Mouse (Mus musculus) midbrain, embryonic 16.5 days (tissue): Measurements from ENCODE around the gene Sema4c. TPM values are rescaled to one million over a fixed set of nuclear protein-coding genes. Genes with fewer than 3 reads are reported as not detected.

Experiments used
- ATAC-seq: fragments of 200-750 bp; cut with Nextera tagmentation; 2 replicates; pipeline ENCODE4 v1.8.0; 2017; ENCODE audit warnings: moderate TSS enrichment
- H3K27ac ChIP-seq: fragments of 300-500 bp; sonication (generic); 2 replicates; pipeline ENCODE4 v1.5.1; 2014; ENCODE audit warnings: mild to moderate bottlenecking, low read length, mixed read lengths
- H3K27me3 ChIP-seq: fragments of 300-500 bp; sonication (generic); 2 replicates; pipeline ENCODE4 v1.6.1; 2014; ENCODE audit warnings: low read depth, low read length, mixed read lengths; ENCODE audit not compliant: control insufficient read depth, insufficient read depth
- H3K36me3 ChIP-seq: fragments of 300-500 bp; sonication (generic); 2 replicates; pipeline ENCODE4 v1.6.1; 2014; ENCODE audit warnings: mild to moderate bottlenecking, low read length, moderate library complexity, mixed read lengths; ENCODE audit not compliant: control insufficient read depth, insufficient read depth
- H3K4me1 ChIP-seq: fragments of 300-500 bp; sonication (generic); 2 replicates; pipeline ENCODE4 v1.6.1; 2014; ENCODE audit warnings: mild to moderate bottlenecking, low read length, mixed read lengths; ENCODE audit not compliant: control insufficient read depth, insufficient read depth
- H3K4me2 ChIP-seq: fragments of 300-500 bp; sonication (generic); 2 replicates; pipeline ENCODE4 v1.6.1; 2014; ENCODE audit warnings: mild to moderate bottlenecking, low read length, mixed read lengths
- H3K4me3 ChIP-seq: fragments of 300-500 bp; sonication (generic); 2 replicates; pipeline ENCODE4 v1.5.1; 2014; ENCODE audit warnings: low read depth, mild to moderate bottlenecking, low read length, moderate library complexity, mixed read lengths
- H3K9ac ChIP-seq: fragments of 300-500 bp; sonication (generic); 2 replicates; pipeline ENCODE4 v1.6.1; 2014; ENCODE audit warnings: low read depth, low read length, mixed read lengths
- H3K9me3 ChIP-seq: fragments of 300-500 bp; sonication (generic); replicated peaks from 2 replicates; pipeline ENCODE4 v1.6.1; 2014; ENCODE audit warnings: mild to moderate bottlenecking, low read length, mixed read lengths; ENCODE audit not compliant: control insufficient read depth, poor library complexity, severe bottlenecking
- WGBS: fragments of 180-500 bp; shearing (Covaris S2); extraction: QIAGEN DNeasy Blood & Tissue Kit; methylation state at CpG from one replicate; pipeline ENCODE4 v1.1.7; 2014; 5-methylcytosine and 5-hydroxymethylcytosine counted together
- polyA plus RNA-seq: library from polyadenylated mRNA; unstranded; fragments of >200 nt; fragmentation: Nextera tagmentation; extraction: Ambion mirVana; gene quantifications from 2 replicates; pipeline ENCODE4 v1.2.1, GENCODE M21; 2015

Gene Sema4c
- polyA plus RNA-seq = 24.4 and 27.0 TPM in 2 replicates

GRCm38 (mm10) chr1:36558031-36558993, at the start of gene Sema4c:
TSS of gene Sema4c (minus strand) at chr1:36558349.
- Histone ChIP-seq H3K4me1 (peaks cover 28% of the 10 kb centered on the region), H3K36me3 (peaks cover 3% of the 10 kb centered on the region), H3K4me3 (peak within 1 kb of the TSS; percentile 68), H3K9ac (peak within 1 kb of the TSS; percentile 89), H3K4me2 (peak within 1 kb of the TSS; percentile 90), H3K27ac (peak within 1 kb of the TSS; percentile 99), H3K9me3 (no peaks in the 10 kb centered on the region), H3K27me3 (no peaks in the 10 kb centered on the region)
- peak; percentile 55 for ATAC-seq
- under 1% methylated on average over 65 of the region's 69 CpGs for WGBS

DNA sequence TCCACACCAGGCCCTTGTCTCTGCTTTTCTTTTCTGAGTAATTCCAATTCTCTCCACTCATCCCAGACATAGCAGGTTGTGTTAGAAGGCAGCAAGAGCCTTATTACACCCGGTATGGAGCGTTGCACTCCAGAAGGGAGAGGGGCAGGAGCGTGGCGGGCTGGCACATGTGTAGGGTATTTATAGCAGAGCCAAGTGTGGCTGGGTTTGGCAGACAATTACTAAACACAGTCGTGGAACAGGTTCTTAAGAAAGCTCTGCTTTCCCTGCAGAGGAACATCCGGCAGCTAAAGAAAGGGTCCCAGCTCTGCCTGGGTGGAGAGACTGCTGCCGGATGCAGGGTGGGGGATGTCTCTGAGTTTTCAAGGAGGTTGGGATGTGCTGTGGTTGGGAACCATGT, 48.8 kb upstream of the Sema4c start:
- no peak overlapping the region for H3K4me3 ChIP-seq
- no peak for ATAC-seq
- H3K4me2 ChIP-seq = no peak overlapping the region
- no peaks in the 10 kb centered on the region for H3K27me3 ChIP-seq
- H3K27ac ChIP-seq = no peak overlapping the region
- H3K36me3 ChIP-seq = no peaks in the 10 kb centered on the region
- no peak overlapping the region for H3K9ac ChIP-seq
- peaks cover 5% of the 10 kb centered on the region; the same call in 1 of the 2 replicates for H3K4me1 ChIP-seq
- no peaks in the 10 kb centered on the region for H3K9me3 ChIP-seq
- 59% methylated on average over 7 of the region's 7 CpGs for WGBS

GRCm38 (mm10) chr1:36604254-36605156, 46.4 kb upstream of the Sema4c start:
- 87% methylated on average over 12 of the region's 12 CpGs for WGBS
- Histone ChIP-seq H3K9me3 (no peaks in the 10 kb centered on the region), H3K36me3 (no peaks in the 10 kb centered on the region), H3K4me3 (no peak overlapping the region), H3K4me1 (no peaks in the 10 kb centered on the region), H3K27me3 (no peaks in the 10 kb centered on the region), H3K4me2 (no peak overlapping the region), H3K9ac (no peak overlapping the region), H3K27ac (no peak overlapping the region)
- no peak for ATAC-seq

GRCm38 (mm10) chr1:36603361-36603760, 45.2 kb upstream of the Sema4c start:
- WGBS = 74% methylated on average over 9 of the region's 9 CpGs
- ATAC-seq = no peak
- Histone ChIP-seq H3K9me3 (no peaks in the 10 kb centered on the region), H3K4me3 (no peak overlapping the region), H3K4me1 (no peaks in the 10 kb centered on the region), H3K36me3 (no peaks in the 10 kb centered on the region), H3K27ac (no peak overlapping the region), H3K27me3 (no peaks in the 10 kb centered on the region), H3K9ac (no peak overlapping the region), H3K4me2 (no peak overlapping the region)

GRCm38 (mm10) chr1:36602271-36602670, 44.1 kb upstream of the Sema4c start:
- Histone ChIP-seq H3K36me3 (no peaks in the 10 kb centered on the region), H3K4me3 (no peak overlapping the region), H3K27ac (no peak overlapping the region), H3K4me1 (no peaks in the 10 kb centered on the region), H3K9me3 (no peaks in the 10 kb centered on the region), H3K27me3 (no peaks in the 10 kb centered on the region), H3K4me2 (no peak overlapping the region), H3K9ac (no peak overlapping the region)
- 76% methylated on average over 4 of the region's 4 CpGs for WGBS
- ATAC-seq = no peak

GRCm38 (mm10) chr1:36598411-36598810, 40.3 kb upstream of the Sema4c start:
- H3K27me3 ChIP-seq = no peaks in the 10 kb centered on the region
- H3K9ac ChIP-seq = no peak overlapping the region
- H3K4me1 ChIP-seq = no peaks in the 10 kb centered on the region
- no peak overlapping the region for H3K27ac ChIP-seq
- H3K36me3 ChIP-seq = no peaks in the 10 kb centered on the region
- WGBS = 69% methylated on average over 2 of the region's 2 CpGs
- H3K4me2 ChIP-seq = no peak overlapping the region
- no peak for ATAC-seq
- H3K4me3 ChIP-seq = no peak overlapping the region
- H3K9me3 ChIP-seq = no peaks in the 10 kb centered on the region

DNA sequence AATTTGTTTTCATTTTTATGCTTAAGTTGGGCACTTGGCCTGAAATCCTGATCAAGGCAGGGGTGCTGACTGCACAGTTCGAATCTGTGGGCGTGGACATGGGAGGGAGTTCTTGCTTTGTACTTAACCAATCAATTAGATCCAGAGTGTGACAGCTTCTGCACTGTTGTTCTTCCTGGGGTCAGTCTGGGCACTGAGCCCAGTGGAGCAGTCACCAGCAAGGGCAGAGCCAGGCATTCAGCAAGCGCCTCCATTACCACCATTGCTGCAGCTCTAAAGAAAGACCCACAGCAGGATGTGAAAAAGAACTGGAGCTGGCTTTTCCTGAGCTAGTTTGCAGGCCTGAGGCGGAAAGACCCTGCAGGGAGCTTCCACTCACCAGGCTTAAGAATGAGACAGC, 38.0 kb upstream of the Sema4c start:
- Histone ChIP-seq H3K36me3 (no peaks in the 10 kb centered on the region), H3K27me3 (no peaks in the 10 kb centered on the region), H3K9me3 (no peaks in the 10 kb centered on the region), H3K4me2 (no peak overlapping the region), H3K27ac (no peak overlapping the region), H3K9ac (no peak overlapping the region), H3K4me3 (no peak overlapping the region), H3K4me1 (no peaks in the 10 kb centered on the region)
- 10% methylated on average over 4 of the region's 4 CpGs for WGBS
- peak; percentile 88 for ATAC-seq

- ATAC-seq = 0 out of 2 replicates have a peak, but pooled peaks have one; percentile 30
- Histone ChIP-seq H3K36me3 (no peaks in the 10 kb centered on the region), H3K4me1 (peaks cover 2% of the 10 kb centered on the region; the same call in 1 of the 2 replicates), H3K9me3 (no peaks in the 10 kb centered on the region), H3K9ac (no peak overlapping the region), H3K27me3 (no peaks in the 10 kb centered on the region), H3K4me3 (no peak overlapping the region), H3K27ac (no peak overlapping the region), H3K4me2 (no peak overlapping the region)
- 58% methylated on average over 10 of the region's 10 CpGs for WGBS
Observed at GRCm38 (mm10) chr1:36595167-36595931, 37.2 kb upstream of the Sema4c start.
